Mouse (Mus musculus) lung, embryonic 16.5 days (tissue): ENCODE results near the gene Qars. TPM values are rescaled to one million over a fixed set of nuclear protein-coding genes. Genes with fewer than 3 reads are reported as not detected.

Source experiments
- ATAC-seq: fragments of 200-750 bp; cut with Nextera tagmentation; 2 replicates; pipeline ENCODE4 v1.8.0; 2017; ENCODE audit warnings: low read depth, mild to moderate bottlenecking, moderate library complexity
- H3K27ac ChIP-seq: fragments of 300-500 bp; sonication (generic); 2 replicates; pipeline ENCODE4 v1.5.1; 2014; ENCODE audit warnings: mild to moderate bottlenecking, control low read depth, low read length
- H3K27me3 ChIP-seq: fragments of 300-500 bp; sonication (generic); 2 replicates; pipeline ENCODE4 v1.6.1; 2014; ENCODE audit warnings: low read depth, low read length, mixed read lengths; ENCODE audit not compliant: control insufficient read depth, insufficient read depth
- H3K36me3 ChIP-seq: fragments of 300-500 bp; sonication (generic); 2 replicates; pipeline ENCODE4 v1.6.1; 2014; ENCODE audit warnings: low read length; ENCODE audit not compliant: control insufficient read depth, insufficient read depth
- H3K4me1 ChIP-seq: fragments of 300-500 bp; sonication (generic); replicated peaks from 2 replicates; pipeline ENCODE4 v1.6.1; 2014; ENCODE audit warnings: low read length, mixed read lengths; ENCODE audit not compliant: control insufficient read depth, insufficient read depth
- H3K4me2 ChIP-seq: fragments of 300-500 bp; sonication (generic); 2 replicates; pipeline ENCODE4 v1.6.1; 2014; ENCODE audit warnings: low read depth, low read length, control low read depth
- H3K4me3 ChIP-seq: fragments of 300-500 bp; sonication (generic); 2 replicates; pipeline ENCODE4 v1.5.1; 2014; ENCODE audit warnings: mild to moderate bottlenecking, low read length, control low read depth
- H3K9ac ChIP-seq: fragments of 300-500 bp; sonication (generic); 2 replicates; pipeline ENCODE4 v1.6.1; 2014; ENCODE audit warnings: low read length, control low read depth
- H3K9me3 ChIP-seq: fragments of 300-500 bp; sonication (generic); 2 replicates; pipeline ENCODE4 v1.6.1; 2016; ENCODE audit warnings: low read length; ENCODE audit not compliant: control insufficient read depth
- WGBS: fragments of 180-500 bp; shearing (Covaris S2); extraction: QIAGEN DNeasy Blood & Tissue Kit; methylation state at CpG from one replicate; pipeline ENCODE4 v1.1.7; 2014; 5-methylcytosine and 5-hydroxymethylcytosine counted together
- polyA plus RNA-seq: library from polyadenylated mRNA; unstranded; fragments of >200 nt; fragmentation: Nextera tagmentation; extraction: Ambion mirVana; gene quantifications from 2 replicates; pipeline ENCODE4 v1.2.1, GENCODE M21; 2015

The Qars gene
- polyA plus RNA-seq, 1 experiment from 2014 or later = 97.4 TPM

GRCm38 (mm10) chr9:108546875-108547274, 39.4 kb downstream of the Qars start:
- H3K9ac ChIP-seq = no peak overlapping the region
- no peak overlapping the region for H3K4me3 ChIP-seq
- no peaks in the 10 kb centered on the region for H3K9me3 ChIP-seq
- 89% methylated on average over 1 of the region's 1 CpGs for whole genome bisulfite sequencing
- ATAC-seq = no peak
- H3K36me3 ChIP-seq = peaks cover 55% of the 10 kb centered on the region
- H3K27ac ChIP-seq = no peak overlapping the region
- no peaks in the 10 kb centered on the region for H3K4me1 ChIP-seq
- H3K27me3 ChIP-seq = no peaks in the 10 kb centered on the region
- no peak overlapping the region for H3K4me2 ChIP-seq

- Histone ChIP-seq H3K4me2 (no peak overlapping the region), H3K27ac (no peak overlapping the region)
- no peak for ATAC-seq
Measured at GRCm38 (mm10) chr9:108559169-108559568, 51.7 kb downstream of the Qars start.

GRCm38 (mm10) chr9:108560227-108560841, 52.8 kb downstream of the Qars start, which contains the start of gene Impdh2:
TSS of gene Impdh2 (plus strand) at chr9:108560286.
- Histone ChIP-seq H3K27ac (peak within 1 kb of the TSS; percentile 65), H3K9ac (peak within 1 kb of the TSS; percentile 85), H3K4me2 (peak within 1 kb of the TSS; percentile 85), H3K36me3 (peaks cover 57% of the 10 kb centered on the region), H3K4me3 (peak within 1 kb of the TSS; percentile 67), H3K27me3 (no peaks in the 10 kb centered on the region), H3K4me1 (peaks cover 12% of the 10 kb centered on the region), H3K9me3 (no peaks in the 10 kb centered on the region)
- WGBS = 0% methylated on average over 49 of the region's 53 CpGs
- ATAC-seq = peak; percentile 99

More at GRCm38 (mm10) chr9:108559169-108559568, 51.7 kb downstream of the Qars start:
- 88% methylated on average over 4 of the region's 4 CpGs for WGBS
- Histone ChIP-seq H3K4me1 (peaks cover 12% of the 10 kb centered on the region), H3K9me3 (no peaks in the 10 kb centered on the region), H3K27me3 (no peaks in the 10 kb centered on the region), H3K36me3 (peaks cover 56% of the 10 kb centered on the region), H3K4me3 (no peak overlapping the region), H3K9ac (0 out of 2 replicates have a peak overlapping the region, but pooled peaks have one; percentile 28)

- Histone ChIP-seq H3K27me3 (no peaks in the 10 kb centered on the region), H3K27ac (no peak overlapping the region), H3K4me2 (no peak overlapping the region), H3K9me3 (no peaks in the 10 kb centered on the region), H3K4me3 (no peak overlapping the region), H3K4me1 (peaks cover 28% of the 10 kb centered on the region), H3K9ac (no peak overlapping the region), H3K36me3 (peaks cover 32% of the 10 kb centered on the region)
- WGBS = 86% methylated on average over 8 of the region's 8 CpGs
- ATAC-seq = no peak
Measured at GRCm38 (mm10) chr9:108563671-108564070, 56.2 kb downstream of the Qars start.

DNA sequence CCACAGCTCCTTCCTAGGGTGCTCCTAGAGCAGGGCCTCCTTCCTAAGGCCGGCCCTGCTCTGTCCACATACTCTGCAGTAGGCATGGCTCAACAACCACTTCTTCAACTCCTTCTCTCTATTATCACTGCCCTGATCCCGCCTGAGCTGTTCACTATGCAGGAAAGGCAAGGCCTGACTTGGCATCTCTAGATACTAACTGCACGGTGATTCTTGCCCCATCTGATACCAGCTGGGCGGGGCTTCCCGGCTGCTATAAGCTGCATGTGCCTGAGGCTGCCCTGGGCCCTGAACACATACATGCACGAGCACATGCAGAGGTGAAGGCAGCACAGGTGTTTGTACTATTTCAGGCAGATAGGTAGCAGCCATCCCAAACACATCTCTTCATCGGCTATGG, 56.6 kb downstream of the Qars start:
- H3K27ac ChIP-seq = no peak overlapping the region
- peaks cover 29% of the 10 kb centered on the region for H3K4me1 ChIP-seq
- no peaks in the 10 kb centered on the region for H3K9me3 ChIP-seq
- no peak for ATAC-seq
- H3K4me2 ChIP-seq = no peak overlapping the region
- H3K9ac ChIP-seq = no peak overlapping the region
- no peaks in the 10 kb centered on the region for H3K27me3 ChIP-seq
- 78% methylated on average over 7 of the region's 7 CpGs for WGBS
- H3K36me3 ChIP-seq = peaks cover 27% of the 10 kb centered on the region
- H3K4me3 ChIP-seq = no peak overlapping the region

Other genes with a start within 250 kb of the Qars start
- 124 and 141 TPM in 2 replicates for gene Dag1, start 243.7 kb upstream of the Qars start, polyA plus RNA-seq
- gene Nicn1, start 217.3 kb upstream of the Qars start, polyA plus RNA-seq = 36.8 and 41.6 TPM in 2 replicates
- 19.1 and 21.9 TPM in 2 replicates for gene Amt, start 210.9 kb upstream of the Qars start, polyA plus RNA-seq
- 531 and 556 TPM in 2 replicates for gene Rhoa, start 201.6 kb upstream of the Qars start, polyA plus RNA-seq
- 38.0 and 41.8 TPM in 2 replicates for gene Tcta, start 201.5 kb upstream of the Qars start, polyA plus RNA-seq
- gene Gpx1, start 168.8 kb upstream of the Qars start, polyA plus RNA-seq = 649 and 714 TPM in 2 replicates
- gene Usp4, start 159.9 kb upstream of the Qars start, polyA plus RNA-seq = 89.9 and 93.6 TPM in 2 replicates
- 0.41 and 0.64 TPM in 2 replicates for gene 1700102P08Rik, start 114.9 kb upstream of the Qars start, polyA plus RNA-seq
- 1.7 and 2.6 TPM in 2 replicates for gene Ccdc36, start 79.2 kb upstream of the Qars start, polyA plus RNA-seq
- not detected in 2 replicates for gene BC048562, start 71.2 kb upstream of the Qars start, polyA plus RNA-seq
- gene Ccdc71, start 47.2 kb upstream of the Qars start, polyA plus RNA-seq = 50.7 and 58.0 TPM in 2 replicates
- gene Klhdc8b, start 46.1 kb upstream of the Qars start, polyA plus RNA-seq = 76.6 and 89.7 TPM in 2 replicates
- 86.0 and 95.5 TPM in 2 replicates for gene Lamb2, start 28.0 kb upstream of the Qars start, polyA plus RNA-seq
- gene Usp19, start 17.1 kb upstream of the Qars start, polyA plus RNA-seq = 59.1 and 61.0 TPM in 2 replicates
- gene Qrich1, start 9.1 kb downstream of the Qars start, polyA plus RNA-seq = 108 and 118 TPM in 2 replicates
- gene Impdh2, start 52.6 kb downstream of the Qars start, polyA plus RNA-seq = 148 and 149 TPM in 2 replicates
- 55.8 and 60.2 TPM in 2 replicates for gene Ndufaf3, start 59.7 kb downstream of the Qars start, polyA plus RNA-seq
- 146 and 161 TPM in 2 replicates for gene Dalrd3, start 62.2 kb downstream of the Qars start, polyA plus RNA-seq
- 122 and 128 TPM in 2 replicates for gene Wdr6, start 71.0 kb downstream of the Qars start, polyA plus RNA-seq
- 8.0 and 8.3 TPM in 2 replicates for gene P4htm, start 90.0 kb downstream of the Qars start, polyA plus RNA-seq
- gene Arih2, start 141.7 kb downstream of the Qars start, polyA plus RNA-seq = 44.3 and 46.7 TPM in 2 replicates
- gene Slc25a20, start 154.4 kb downstream of the Qars start, polyA plus RNA-seq = 44.8 and 46.8 TPM in 2 replicates
- gene Prkar2a, start 181.6 kb downstream of the Qars start, polyA plus RNA-seq = 13.1 and 14.8 TPM in 2 replicates